Mouse (Mus musculus): ENCODE data around the gene Rnaseh2a. TPM values are rescaled to one million over a fixed set of nuclear protein-coding genes. Genes with fewer than 3 reads are reported as not detected.
A peak's percentile ranks its signal among the peaks of the same experiment; 100 is the strongest.

Rnaseh2a gene
- total and polyA plus RNA-seq, 3 experiments: 71.6 to 115 (median 83.1) TPM

DNA sequence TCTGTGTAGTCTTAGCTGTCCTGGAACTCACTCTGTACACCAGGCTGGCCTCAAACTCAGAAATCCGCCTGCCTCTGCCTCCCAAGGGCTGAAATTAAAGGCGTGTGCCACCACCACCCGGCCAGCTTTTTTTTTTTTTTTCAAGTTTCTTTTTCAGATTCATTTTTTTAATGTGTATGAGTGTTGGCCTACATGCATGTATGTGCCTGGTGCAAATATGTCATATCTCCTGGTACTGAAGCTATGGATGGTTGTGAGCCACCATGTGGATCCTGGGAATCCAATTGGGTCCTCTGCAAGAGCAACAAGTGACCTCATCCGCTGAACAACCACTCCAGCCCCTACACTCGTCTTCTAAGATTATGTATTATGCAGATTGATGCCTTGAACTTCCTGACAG, 17.8 kb upstream of the Rnaseh2a start:
- no peak for DNase-seq (ENCODE audit: extremely low read depth)
- TF ChIP-seq ZNF384 (IDR thresholded peaks at IDR 0.05; ENCODE audit: low read depth, low read length) (peak; percentile 59), MAX (IDR thresholded peaks at IDR 0.05; ENCODE audit: low read length) (no peak)
- Histone ChIP-seq H3K4me1 (ENCODE audit: control insufficient read depth in 1 of 2, insufficient read depth in 2 of 2) (peaks cover 43 to 57% of the 10 kb centered on the region in 2 experiments), H3K9ac (ENCODE audit: insufficient read depth, low read depth) (peak overlapping the region; percentile 34; the same call in 1 of the 2 replicates), H3K36me3 (replicated peaks in 1 of 2; ENCODE audit: control insufficient read depth in 1 of 2, insufficient read depth in 1 of 2, low read length in 1 of 2) (peaks cover 0 to 3% of the 10 kb centered on the region in 2 experiments), H3K9me3 (replicated peaks; ENCODE audit: low read length) (no peaks in the 10 kb centered on the region), H3K79me2 (replicated peaks; ENCODE audit: control insufficient read depth, extremely low read depth, insufficient read depth, poor library complexity, severe bottlenecking) (no peaks in the 10 kb centered on the region), H3K4me3 (replicated peaks in 1 of 3; ENCODE audit: low read depth in 2 of 3, low read length in 2 of 3, poor library complexity in 1 of 3) (no peak overlapping the region), H3K4me2 (ENCODE audit: insufficient read depth, low read depth, poor library complexity, severe bottlenecking) (0 out of 2 replicates have a peak overlapping the region, but pooled peaks have one; percentile 53), H3K27ac (ENCODE audit: insufficient read depth, low read depth) (peak overlapping the region; percentile 22; the same call in 1 of the 2 replicates), H3K27me3 (replicated peaks) (no peaks in the 10 kb centered on the region)
- dilution Hi-C loops (cut with MboI; ENCODE audit: extremely low pct_ligation_motif_present, extremely low pct_unique_long_range_greater_than_20kb, low sequenced_read_pairs) (no loop called here), in situ Hi-C loops (cut with MboI; ENCODE audit: low pct_ligation_motif_present, low pct_unique_long_range_greater_than_20kb, low sequenced_read_pairs) (no loop called here)

DNA sequence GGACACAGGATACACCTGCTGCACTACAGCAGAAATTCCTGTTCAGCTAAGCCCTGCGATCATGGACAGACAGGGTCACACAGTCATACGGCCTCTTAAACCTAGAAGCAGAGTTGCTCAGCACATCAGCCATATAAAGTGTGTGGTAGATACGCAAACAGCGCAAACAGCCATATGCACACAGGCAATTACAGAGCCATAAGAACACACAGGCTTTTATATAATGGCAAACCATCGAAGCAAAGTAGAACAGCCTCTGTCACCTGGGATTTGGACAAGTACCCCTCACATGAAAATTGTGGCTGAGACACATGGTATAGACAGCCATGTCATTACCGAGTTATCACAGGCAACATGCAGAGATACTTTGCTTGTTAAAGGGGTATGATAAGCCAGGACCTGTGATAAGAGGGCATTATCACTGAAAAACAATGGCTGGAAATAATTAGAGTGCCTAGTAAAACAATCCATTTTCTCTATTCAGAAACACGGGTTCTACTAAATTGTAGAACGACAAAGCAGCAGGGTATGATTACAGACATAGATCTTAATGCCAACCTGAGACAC, 16.9 kb upstream of the Rnaseh2a start:
- in situ Hi-C loops (cut with MboI; ENCODE audit: low pct_ligation_motif_present, low pct_unique_long_range_greater_than_20kb, low sequenced_read_pairs) (no loop called here), dilution Hi-C loops (cut with MboI; ENCODE audit: extremely low pct_ligation_motif_present, extremely low pct_unique_long_range_greater_than_20kb, low sequenced_read_pairs) (no loop called here)

DNA sequence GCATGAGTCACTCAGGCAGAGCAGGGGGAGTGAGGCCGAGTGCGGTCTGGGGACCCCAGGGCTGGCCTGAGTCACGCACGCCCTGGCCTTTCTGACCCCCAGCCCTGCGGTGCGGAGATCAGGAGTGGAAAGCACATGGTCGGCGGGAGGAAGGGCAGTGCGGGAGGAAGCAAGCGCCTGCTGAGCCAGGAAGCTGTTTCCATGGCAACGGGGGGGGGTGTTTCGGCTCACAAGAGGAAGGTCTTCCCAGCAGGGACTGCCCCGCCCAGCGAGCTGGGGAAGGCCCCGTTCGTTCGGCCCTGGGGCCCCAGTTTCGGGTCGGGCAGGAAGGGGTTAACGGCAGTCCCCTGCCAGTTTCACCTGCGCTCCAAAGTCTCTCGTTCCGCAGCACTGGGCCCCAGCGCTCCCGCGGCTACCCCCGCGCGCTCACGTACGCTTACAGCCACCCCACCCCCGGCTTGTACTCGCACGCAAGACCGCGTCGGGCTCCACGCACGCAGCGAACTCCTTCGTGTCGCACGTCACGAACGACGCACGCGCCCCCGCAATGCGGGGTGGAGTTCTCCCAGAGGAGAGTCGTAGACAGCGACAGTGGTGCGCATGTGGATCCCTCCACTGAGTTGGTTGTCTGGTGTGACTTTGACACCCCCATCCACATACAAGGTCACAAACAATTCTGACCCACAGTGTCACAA, 16.3 kb upstream of the Rnaseh2a start:
- no peaks in the 10 kb centered on the region for H3K36me3 ChIP-seq (replicated peaks in 1 of 2; ENCODE audit: control insufficient read depth in 1 of 2, insufficient read depth in 1 of 2, low read length in 1 of 2)
- no peaks in the 10 kb centered on the region for H3K27me3 ChIP-seq (replicated peaks)
- in situ Hi-C loops (cut with MboI; ENCODE audit: low pct_ligation_motif_present, low pct_unique_long_range_greater_than_20kb, low sequenced_read_pairs): no loop called here
- H3K79me2 ChIP-seq (replicated peaks; ENCODE audit: control insufficient read depth, extremely low read depth, insufficient read depth, poor library complexity, severe bottlenecking): no peaks in the 10 kb centered on the region
- H3K9ac ChIP-seq (ENCODE audit: insufficient read depth, low read depth): peak overlapping the region; percentile 89
- H3K4me1 ChIP-seq (ENCODE audit: control insufficient read depth in 1 of 2, insufficient read depth in 2 of 2): peaks cover 47 to 66% of the 10 kb centered on the region in 2 experiments
- peak; percentile 99 for DNase-seq (ENCODE audit: extremely low read depth)
- peak overlapping the region; percentile 94 for H3K27ac ChIP-seq (ENCODE audit: insufficient read depth, low read depth)
- peak overlapping the region; percentile 90 for H3K4me2 ChIP-seq (ENCODE audit: insufficient read depth, low read depth, poor library complexity, severe bottlenecking)
- peak overlapping the region; percentile 44 to 64 (median 56) for H3K4me3 ChIP-seq (replicated peaks in 1 of 3; ENCODE audit: low read depth in 2 of 3, low read length in 2 of 3, poor library complexity in 1 of 3)
- dilution Hi-C loops (cut with MboI; ENCODE audit: extremely low pct_ligation_motif_present, extremely low pct_unique_long_range_greater_than_20kb, low sequenced_read_pairs): no loop called here
- H3K9me3 ChIP-seq (replicated peaks; ENCODE audit: low read length): no peaks in the 10 kb centered on the region
- peak; percentile 77 for TF ChIP-seq EP300 (IDR thresholded peaks at IDR 0.05; ENCODE audit: low read length)
- TF ChIP-seq KAT2A (IDR thresholded peaks at IDR 0.05; ENCODE audit: insufficient replicate concordance, low read length): no peak
- TF ChIP-seq TBP (conservative IDR thresholded peaks at IDR 0.05; ENCODE audit: low read depth, low read length): peak; percentile 54
- TF ChIP-seq SMC3 (IDR thresholded peaks at IDR 0.05; ENCODE audit: low read depth, low read length): no peak
- peak; percentile 80 for TF ChIP-seq BHLHE40 (IDR thresholded peaks at IDR 0.05; ENCODE audit: low read depth, low read length)
- peak; percentile 78 for TF ChIP-seq CHD2 (IDR thresholded peaks at IDR 0.05; ENCODE audit: low read length)
- TF ChIP-seq MAX (IDR thresholded peaks at IDR 0.05; ENCODE audit: low read length): peak; percentile 98
- peak; percentile 96 for TF ChIP-seq SIN3A (IDR thresholded peaks at IDR 0.05; ENCODE audit: low read length)
- peak; percentile 98 for TF ChIP-seq IRF4 (IDR thresholded peaks at IDR 0.05; ENCODE audit: low read depth, low read length)
- peak; percentile 59; the same call in 1 of the 2 replicates for TF ChIP-seq ZMIZ1 (IDR thresholded peaks at IDR 0.05; ENCODE audit: low read depth, low read length)
- peak; percentile 96 for TF ChIP-seq MYC (IDR thresholded peaks at IDR 0.05; ENCODE audit: low read depth, low read length)
- peak; percentile 87 for TF ChIP-seq MEF2A (IDR thresholded peaks at IDR 0.05; ENCODE audit: borderline replicate concordance, low read depth, low read length)
- peak; percentile 43 for TF ChIP-seq NELFE (IDR thresholded peaks at IDR 0.05; ENCODE audit: low read depth, low read length)
- peak; percentile 55; the same call in 1 of the 2 replicates for TF ChIP-seq UBTF (IDR thresholded peaks at IDR 0.05; ENCODE audit: low read depth, low read length)
- TF ChIP-seq MAFK (IDR thresholded peaks at IDR 0.05; ENCODE audit: insufficient replicate concordance, low read length): no peak
- TF ChIP-seq ELF1 (IDR thresholded peaks at IDR 0.05; ENCODE audit: low read depth, low read length): peak; percentile 79
- TF ChIP-seq HCFC1 (IDR thresholded peaks at IDR 0.05; ENCODE audit: low read depth, low read length): peak; percentile 63
- no peak for TF ChIP-seq ZNF384 (IDR thresholded peaks at IDR 0.05; ENCODE audit: low read depth, low read length)
- TF ChIP-seq ETS1 (conservative IDR thresholded peaks at IDR 0.05; ENCODE audit: low read depth, low read length): peak; percentile 90
- TF ChIP-seq POLR2A (IDR thresholded peaks at IDR 0.05; ENCODE audit: low read depth, low read length): peak; percentile 52
- TF ChIP-seq NRF1 (IDR thresholded peaks at IDR 0.05; ENCODE audit: low read depth, low read length): peak; percentile 68

More for the DNA sequence above, 16.9 kb upstream of the Rnaseh2a start:
- Histone ChIP-seq H3K4me3 (replicated peaks in 1 of 3; ENCODE audit: low read depth in 2 of 3, low read length in 2 of 3, poor library complexity in 1 of 3) (peak overlapping the region; percentile 12 to 56 (median 54)), H3K4me1 (ENCODE audit: control insufficient read depth in 1 of 2, insufficient read depth in 2 of 2) (peaks cover 51 to 66% of the 10 kb centered on the region in 2 experiments), H3K9me3 (replicated peaks; ENCODE audit: low read length) (no peaks in the 10 kb centered on the region), H3K79me2 (replicated peaks; ENCODE audit: control insufficient read depth, extremely low read depth, insufficient read depth, poor library complexity, severe bottlenecking) (no peaks in the 10 kb centered on the region), H3K4me2 (ENCODE audit: insufficient read depth, low read depth, poor library complexity, severe bottlenecking) (peak overlapping the region; percentile 53), H3K36me3 (replicated peaks in 1 of 2; ENCODE audit: control insufficient read depth in 1 of 2, insufficient read depth in 1 of 2, low read length in 1 of 2) (no peaks in the 10 kb centered on the region), H3K27me3 (replicated peaks) (no peaks in the 10 kb centered on the region), H3K9ac (ENCODE audit: insufficient read depth, low read depth) (peak overlapping the region; percentile 34), H3K27ac (ENCODE audit: insufficient read depth, low read depth) (peak overlapping the region; percentile 94)
- DNase-seq (ENCODE audit: extremely low read depth): no peak
- TF ChIP-seq MYC (IDR thresholded peaks at IDR 0.05; ENCODE audit: low read depth, low read length) (0 out of 2 replicates have a peak, but pooled peaks have one; percentile 15), CTCF (conservative IDR thresholded peaks at IDR 0.05 in 1 of 2, IDR thresholded peaks at IDR 0.05 in 1 of 2; ENCODE audit: low read depth in 2 of 2, low read length in 2 of 2) (no peak), TBP (conservative IDR thresholded peaks at IDR 0.05; ENCODE audit: low read depth, low read length) (no peak), ELF1 (IDR thresholded peaks at IDR 0.05; ENCODE audit: low read depth, low read length) (no peak), IRF4 (IDR thresholded peaks at IDR 0.05; ENCODE audit: low read depth, low read length) (no peak), ETS1 (conservative IDR thresholded peaks at IDR 0.05; ENCODE audit: low read depth, low read length) (no peak)

Measured in CH12.LX (cell line).